Mouse (Mus musculus) testis, postnatal 10 days (tissue): ENCODE measurements at regions not wholly inside any gene's neighbourhood (a gene's known extent, or its start where the extent isn't known, plus 50 kb on each side); places are given as distances from the start of the nearest gene placed in this dataset.

Experiments
- DNase-seq: peaks from one replicate; pipeline ENCODE4 v3.0.0; 2021; ENCODE audit warnings: low spot score

GRCm38 (mm10) chr19:26037270-26037669 is 365.1 kb downstream of the Dmrt2 start:
- DNase-seq: peak; percentile 69

GRCm38 (mm10) chr19:26051478-26052215 is 379.4 kb downstream of the Dmrt2 start:
- no peak for DNase-seq

- no peak for DNase-seq
These were observed 387.5 kb downstream of the Dmrt2 start for GRCm38 (mm10) chr19:26059668-26060067.

- DNase-seq: no peak
These were observed 396.3 kb downstream of the Dmrt2 start for GRCm38 (mm10) chr19:26068553-26068952.

GRCm38 (mm10) chr19:26069908-26070307 is 397.7 kb downstream of the Dmrt2 start:
- peak; percentile 45 for DNase-seq

GRCm38 (mm10) chr19:26088318-26088717 is 416.1 kb downstream of the Dmrt2 start:
- no peak for DNase-seq

- DNase-seq: no peak
These were observed 419.2 kb downstream of the Dmrt2 start for GRCm38 (mm10) chr19:26091386-26091785.

GRCm38 (mm10) chr19:26093844-26094243 is 421.6 kb downstream of the Dmrt2 start:
- DNase-seq: no peak

GRCm38 (mm10) chr19:26114326-26114725 is 442.1 kb downstream of the Dmrt2 start:
- no peak for DNase-seq

- DNase-seq: no peak
These were observed 456.2 kb downstream of the Dmrt2 start for GRCm38 (mm10) chr19:26128423-26128822.

- DNase-seq: no peak
These were observed 462.2 kb downstream of the Dmrt2 start for GRCm38 (mm10) chr19:26134385-26134784.

- no peak for DNase-seq
These were observed 463.3 kb downstream of the Dmrt2 start for GRCm38 (mm10) chr19:26135398-26136104.

- no peak for DNase-seq
These were observed 464.2 kb upstream of the Smarca2 start for GRCm38 (mm10) chr19:26140647-26141046.

GRCm38 (mm10) chr19:26143539-26143938 is 461.3 kb upstream of the Smarca2 start:
- no peak for DNase-seq

- DNase-seq: no peak
These were observed 453.6 kb upstream of the Smarca2 start for GRCm38 (mm10) chr19:26151216-26151615.

- DNase-seq: no peak
These were observed 439.9 kb upstream of the Smarca2 start for GRCm38 (mm10) chr19:26164993-26165392.

GRCm38 (mm10) chr19:26181774-26182173 is 423.1 kb upstream of the Smarca2 start:
- no peak for DNase-seq

GRCm38 (mm10) chr19:26185012-26185411 is 419.8 kb upstream of the Smarca2 start:
- DNase-seq: no peak

GRCm38 (mm10) chr19:26190803-26191202 is 414.0 kb upstream of the Smarca2 start:
- DNase-seq: no peak

GRCm38 (mm10) chr19:26193664-26194063 is 411.2 kb upstream of the Smarca2 start:
- DNase-seq: no peak

GRCm38 (mm10) chr19:26208760-26209159 is 396.1 kb upstream of the Smarca2 start:
- DNase-seq: no peak

GRCm38 (mm10) chr19:26234539-26234938 is 370.3 kb upstream of the Smarca2 start:
- DNase-seq: no peak

- no peak for DNase-seq
These were observed 360.8 kb upstream of the Smarca2 start for GRCm38 (mm10) chr19:26244067-26244466.

- no peak for DNase-seq
These were observed 355.1 kb upstream of the Smarca2 start for GRCm38 (mm10) chr19:26249751-26250150.
